Mouse (Mus musculus) hindbrain, embryonic 12.5 days (tissue): ENCODE measurements around the gene Chrm4. TPM values are rescaled to one million over a fixed set of nuclear protein-coding genes. Genes with fewer than 3 reads are reported as not detected.

ENCODE experiments used
- ATAC-seq: fragments of 200-750 bp; cut with Nextera tagmentation; 2 replicates; pipeline ENCODE4 v1.8.0; 2017; ENCODE audit warnings: moderate TSS enrichment; ENCODE audit not compliant: low FRiP score
- H3K27ac ChIP-seq: fragments of 300-500 bp; sonication (generic); 2 replicates; pipeline ENCODE4 v1.5.1; 2016; ENCODE audit warnings: mild to moderate bottlenecking
- H3K27me3 ChIP-seq: fragments of 300-500 bp; sonication (generic); 2 replicates; pipeline ENCODE4 v1.6.1; 2016; ENCODE audit warnings: mild to moderate bottlenecking
- H3K36me3 ChIP-seq: fragments of 300-500 bp; sonication (generic); 2 replicates; pipeline ENCODE4 v1.6.1; 2016; ENCODE audit warnings: mild to moderate bottlenecking
- H3K4me1 ChIP-seq: fragments of 300-500 bp; sonication (generic); 2 replicates; pipeline ENCODE4 v1.6.1; 2016
- H3K4me2 ChIP-seq: fragments of 300-500 bp; sonication (generic); replicated peaks from 2 replicates; pipeline ENCODE4 v1.6.1; 2016; ENCODE audit warnings: mild to moderate bottlenecking
- H3K4me3 ChIP-seq: fragments of 300-500 bp; sonication (generic); 2 replicates; pipeline ENCODE4 v1.5.1; 2016; ENCODE audit warnings: mild to moderate bottlenecking
- H3K9ac ChIP-seq: fragments of 300-500 bp; sonication (generic); 2 replicates; pipeline ENCODE4 v1.6.1; 2016; ENCODE audit warnings: mild to moderate bottlenecking, moderate library complexity
- H3K9me3 ChIP-seq: fragments of 300-500 bp; sonication (generic); replicated peaks from 2 replicates; pipeline ENCODE4 v1.6.1; 2016; ENCODE audit warnings: mild to moderate bottlenecking
- WGBS: fragments of 180-500 bp; shearing (Covaris S2); methylation state at CpG from one replicate; pipeline ENCODE4 v1.1.7; 2016; 5-methylcytosine and 5-hydroxymethylcytosine counted together
- polyA plus RNA-seq: library from polyadenylated mRNA; unstranded; fragments of >200 nt; fragmentation: Nextera tagmentation; extraction: Ambion mirVana; gene quantifications from 2 replicates; pipeline ENCODE4 v1.2.1, GENCODE M21; 2016

Chrm4 gene
- polyA plus RNA-seq, 1 experiment from 2014 or later, result 0.77 TPM

- 0 out of 2 replicates have a peak overlapping the region, but pooled peaks have one; percentile 10 for H3K4me3 ChIP-seq
These were observed 22.6 kb downstream of the Chrm4 start for GRCm38 (mm10) chr2:91949411-91950274.

GRCm38 (mm10) chr2:91950275-91951085, 23.4 kb downstream of the Chrm4 start:
- Histone ChIP-seq H3K9me3 (no peaks in the 10 kb centered on the region), H3K27me3 (no peaks in the 10 kb centered on the region), H3K36me3 (no peaks in the 10 kb centered on the region), H3K4me1 (peaks cover 57% of the 10 kb centered on the region), H3K27ac (peak overlapping the region; percentile 67), H3K4me2 (peak overlapping the region; percentile 41), H3K9ac (peak overlapping the region; percentile 50), H3K4me3 (0 out of 2 replicates have a peak overlapping the region, but pooled peaks have one; percentile 10)
- WGBS, result 17% methylated on average over 15 of the region's 15 CpGs
- peak; percentile 21 for ATAC-seq

More at GRCm38 (mm10) chr2:91949411-91950274, 22.6 kb downstream of the Chrm4 start:
- no peaks in the 10 kb centered on the region for H3K9me3 ChIP-seq
- H3K27me3 ChIP-seq, result no peaks in the 10 kb centered on the region
- ATAC-seq, result peak; percentile 43
- H3K4me2 ChIP-seq, result peak overlapping the region; percentile 41
- WGBS, result 67% methylated on average over 17 of the region's 17 CpGs
- H3K36me3 ChIP-seq, result no peaks in the 10 kb centered on the region
- H3K9ac ChIP-seq, result peak overlapping the region; percentile 50
- H3K27ac ChIP-seq, result peak overlapping the region; percentile 67
- peaks cover 53% of the 10 kb centered on the region for H3K4me1 ChIP-seq

- Histone ChIP-seq H3K9me3 (no peaks in the 10 kb centered on the region), H3K4me2 (no peak overlapping the region), H3K27ac (peak overlapping the region; percentile 17; the same call in 1 of the 2 replicates), H3K27me3 (no peaks in the 10 kb centered on the region), H3K4me1 (peaks cover 47% of the 10 kb centered on the region), H3K4me3 (no peak overlapping the region), H3K36me3 (no peaks in the 10 kb centered on the region), H3K9ac (no peak overlapping the region)
- ATAC-seq, result no peak
- WGBS, result 17% methylated on average over 5 of the region's 5 CpGs
These were observed 26.8 kb downstream of the Chrm4 start for GRCm38 (mm10) chr2:91953825-91954224.

GRCm38 (mm10) chr2:91955121-91955591, 28.1 kb downstream of the Chrm4 start:
- no peaks in the 10 kb centered on the region for H3K27me3 ChIP-seq
- 91% methylated on average over 4 of the region's 4 CpGs for WGBS
- no peak for ATAC-seq

GRCm38 (mm10) chr2:91955875-91956274, 28.8 kb downstream of the Chrm4 start:
- H3K4me1 ChIP-seq, result peaks cover 37% of the 10 kb centered on the region
- no peak overlapping the region for H3K27ac ChIP-seq
- no peaks in the 10 kb centered on the region for H3K9me3 ChIP-seq
- no peak overlapping the region for H3K4me3 ChIP-seq
- H3K36me3 ChIP-seq, result no peaks in the 10 kb centered on the region
- 91% methylated on average over 6 of the region's 6 CpGs for WGBS
- no peaks in the 10 kb centered on the region for H3K27me3 ChIP-seq
- no peak overlapping the region for H3K4me2 ChIP-seq
- no peak for ATAC-seq
- no peak overlapping the region for H3K9ac ChIP-seq

More at GRCm38 (mm10) chr2:91955121-91955591, 28.1 kb downstream of the Chrm4 start:
- no peaks in the 10 kb centered on the region for H3K9me3 ChIP-seq
- H3K36me3 ChIP-seq, result no peaks in the 10 kb centered on the region
- H3K4me1 ChIP-seq, result peaks cover 45% of the 10 kb centered on the region
- no peak overlapping the region for H3K27ac ChIP-seq
- H3K4me2 ChIP-seq, result no peak overlapping the region
- no peak overlapping the region for H3K9ac ChIP-seq
- no peak overlapping the region for H3K4me3 ChIP-seq

GRCm38 (mm10) chr2:91957096-91957495, 30.0 kb downstream of the Chrm4 start:
- Histone ChIP-seq H3K27me3 (no peaks in the 10 kb centered on the region), H3K4me3 (no peak overlapping the region), H3K4me2 (no peak overlapping the region), H3K36me3 (no peaks in the 10 kb centered on the region), H3K27ac (0 out of 2 replicates have a peak overlapping the region, but pooled peaks have one; percentile 48), H3K9me3 (no peaks in the 10 kb centered on the region), H3K4me1 (peaks cover 42% of the 10 kb centered on the region), H3K9ac (no peak overlapping the region)
- WGBS, result 47% methylated on average over 4 of the region's 4 CpGs
- ATAC-seq, result peak; percentile 67

GRCm38 (mm10) chr2:91958049-91958448, 31.0 kb downstream of the Chrm4 start:
- peaks cover 51% of the 10 kb centered on the region for H3K4me1 ChIP-seq
- 89% methylated on average over 8 of the region's 8 CpGs for whole genome bisulfite sequencing
- no peak for ATAC-seq

GRCm38 (mm10) chr2:91958701-91959457, 31.8 kb downstream of the Chrm4 start:
- Histone ChIP-seq H3K36me3 (no peaks in the 10 kb centered on the region), H3K4me3 (no peak overlapping the region), H3K9ac (no peak overlapping the region), H3K9me3 (no peaks in the 10 kb centered on the region), H3K27ac (no peak overlapping the region), H3K4me1 (peaks cover 46% of the 10 kb centered on the region), H3K4me2 (no peak overlapping the region), H3K27me3 (no peaks in the 10 kb centered on the region)
- WGBS, result 48% methylated on average over 10 of the region's 10 CpGs
- no peak for ATAC-seq

More at GRCm38 (mm10) chr2:91958049-91958448, 31.0 kb downstream of the Chrm4 start:
- Histone ChIP-seq H3K27me3 (no peaks in the 10 kb centered on the region), H3K9ac (no peak overlapping the region), H3K4me2 (no peak overlapping the region), H3K36me3 (no peaks in the 10 kb centered on the region), H3K4me3 (no peak overlapping the region), H3K27ac (no peak overlapping the region), H3K9me3 (no peaks in the 10 kb centered on the region)

- no peak overlapping the region for H3K4me2 ChIP-seq
- no peak for ATAC-seq
- no peaks in the 10 kb centered on the region; the same call in 1 of the 2 replicates for H3K27me3 ChIP-seq
- peaks cover 43% of the 10 kb centered on the region for H3K4me1 ChIP-seq
- no peak overlapping the region for H3K27ac ChIP-seq
- no peaks in the 10 kb centered on the region for H3K9me3 ChIP-seq
- H3K4me3 ChIP-seq, result no peak overlapping the region
- 71% methylated on average over 11 of the region's 11 CpGs for WGBS
- H3K36me3 ChIP-seq, result no peaks in the 10 kb centered on the region
- no peak overlapping the region for H3K9ac ChIP-seq
These were observed 32.7 kb downstream of the Chrm4 start for GRCm38 (mm10) chr2:91959544-91960410.

- ATAC-seq, result no peak
- H3K9me3 ChIP-seq, result no peaks in the 10 kb centered on the region
- no peak overlapping the region for H3K9ac ChIP-seq
- H3K4me3 ChIP-seq, result no peak overlapping the region
- no peak overlapping the region for H3K27ac ChIP-seq
- H3K4me2 ChIP-seq, result no peak overlapping the region
- H3K36me3 ChIP-seq, result no peaks in the 10 kb centered on the region
- H3K27me3 ChIP-seq, result peaks cover 4% of the 10 kb centered on the region
- H3K4me1 ChIP-seq, result peaks cover 39% of the 10 kb centered on the region
- 94% methylated on average over 5 of the region's 5 CpGs for WGBS
These were observed 33.4 kb downstream of the Chrm4 start for GRCm38 (mm10) chr2:91960459-91960858.
